Mouse (Mus musculus) brain, embryonic 14.5 days (tissue): ENCODE results near the gene Mks1.

Source experiments
- CTCF ChIP-seq: fragments of 200-500 bp; IDR thresholded peaks from 2 replicates; pipeline ENCODE4 v1.5.1; 2012; ENCODE audit warnings: inconsistent platforms, mild to moderate bottlenecking, moderate library complexity, borderline replicate concordance; ENCODE audit not compliant: insufficient read depth, insufficient read length; ENCODE audit errors: extremely low read depth
- POLR2A ChIP-seq: fragments of 200-500 bp; IDR thresholded peaks from 2 replicates; pipeline ENCODE4 v1.6.1; 2012; ENCODE audit warnings: mild to moderate bottlenecking, inconsistent platforms, borderline replicate concordance; ENCODE audit not compliant: poor library complexity, insufficient read depth, insufficient read length, severe bottlenecking; ENCODE audit errors: extremely low read depth

DNA sequence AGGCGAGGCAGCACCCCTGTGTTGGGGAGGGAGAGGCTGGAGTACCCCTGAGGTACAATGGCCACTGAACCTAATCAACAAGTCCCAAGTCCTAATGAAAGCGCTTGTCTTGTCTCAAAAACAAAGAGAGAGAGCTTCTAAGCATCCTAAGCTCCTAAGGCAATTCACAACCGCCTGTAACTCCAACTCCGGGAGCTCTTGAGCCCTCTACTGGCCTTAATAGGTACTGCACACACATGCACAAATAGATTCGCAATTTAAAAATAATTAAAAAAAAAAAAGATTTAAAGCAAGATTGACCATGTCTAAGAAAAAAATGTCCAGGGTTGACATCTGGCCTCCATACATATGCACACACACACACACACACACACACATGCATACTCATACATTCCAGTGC is 30.5 kb downstream of the Mks1 start:
- TF ChIP-seq POLR2A (no peak), CTCF (peak; percentile 60; the same call in 1 of the 2 replicates)
